Mouse (Mus musculus) limb, embryonic 12.5 days (tissue): ENCODE measurements around the gene Fbxo10. TPM values are rescaled to one million over a fixed set of nuclear protein-coding genes. Genes with fewer than 3 reads are reported as not detected.
"Not testable (repeated sequence)": the region's sequence is repeated elsewhere in the genome, so short reads cannot be mapped to it uniquely, and the experiment has no call there.

ENCODE experiments used
- ATAC-seq: fragments of 200-750 bp; cut with Nextera tagmentation; 2 replicates; pipeline ENCODE4 v1.8.0; 2017; ENCODE audit warnings: low read depth, moderate TSS enrichment; ENCODE audit not compliant: insufficient number of reproducible peaks, insufficient read depth, low FRiP score, low TSS enrichment
- H3K27ac ChIP-seq: fragments of 300-500 bp; sonication (generic); 2 replicates; pipeline ENCODE4 v1.5.1; 2016; ENCODE audit warnings: mild to moderate bottlenecking, moderate library complexity
- H3K27me3 ChIP-seq: fragments of 300-500 bp; sonication (generic); 2 replicates; pipeline ENCODE4 v1.6.1; 2016; ENCODE audit warnings: mild to moderate bottlenecking, moderate library complexity
- H3K36me3 ChIP-seq: fragments of 300-500 bp; sonication (generic); 2 replicates; pipeline ENCODE4 v1.6.1; 2016; ENCODE audit warnings: mild to moderate bottlenecking, moderate library complexity
- H3K4me1 ChIP-seq: fragments of 300-500 bp; sonication (generic); replicated peaks from 2 replicates; pipeline ENCODE4 v1.6.1; 2016
- H3K4me2 ChIP-seq: fragments of 300-500 bp; sonication (generic); 2 replicates; pipeline ENCODE4 v1.6.1; 2016; ENCODE audit warnings: mild to moderate bottlenecking, moderate library complexity
- H3K4me3 ChIP-seq: fragments of 300-500 bp; sonication (generic); replicated peaks from 2 replicates; pipeline ENCODE4 v1.5.1; 2016; ENCODE audit warnings: mild to moderate bottlenecking
- H3K9ac ChIP-seq: fragments of 300-500 bp; sonication (generic); replicated peaks from 2 replicates; pipeline ENCODE4 v1.6.1; 2016; ENCODE audit warnings: mild to moderate bottlenecking, moderate library complexity
- H3K9me3 ChIP-seq: fragments of 300-500 bp; sonication (generic); 2 replicates; pipeline ENCODE4 v1.6.1; 2016; ENCODE audit warnings: mild to moderate bottlenecking, moderate library complexity
- WGBS: fragments of 180-500 bp; shearing (Covaris S2); methylation state at CpG from one replicate; pipeline ENCODE4 v1.1.7; 2016; 5-methylcytosine and 5-hydroxymethylcytosine counted together
- polyA plus RNA-seq: library from polyadenylated mRNA; unstranded; fragments of >200 nt; fragmentation: Nextera tagmentation; extraction: Ambion mirVana; gene quantifications from 2 replicates; pipeline ENCODE4 v1.2.1, GENCODE M21; 2016

Gene Fbxo10
- polyA plus RNA-seq, 1 experiment from 2014 or later, result 17.1 TPM

DNA sequence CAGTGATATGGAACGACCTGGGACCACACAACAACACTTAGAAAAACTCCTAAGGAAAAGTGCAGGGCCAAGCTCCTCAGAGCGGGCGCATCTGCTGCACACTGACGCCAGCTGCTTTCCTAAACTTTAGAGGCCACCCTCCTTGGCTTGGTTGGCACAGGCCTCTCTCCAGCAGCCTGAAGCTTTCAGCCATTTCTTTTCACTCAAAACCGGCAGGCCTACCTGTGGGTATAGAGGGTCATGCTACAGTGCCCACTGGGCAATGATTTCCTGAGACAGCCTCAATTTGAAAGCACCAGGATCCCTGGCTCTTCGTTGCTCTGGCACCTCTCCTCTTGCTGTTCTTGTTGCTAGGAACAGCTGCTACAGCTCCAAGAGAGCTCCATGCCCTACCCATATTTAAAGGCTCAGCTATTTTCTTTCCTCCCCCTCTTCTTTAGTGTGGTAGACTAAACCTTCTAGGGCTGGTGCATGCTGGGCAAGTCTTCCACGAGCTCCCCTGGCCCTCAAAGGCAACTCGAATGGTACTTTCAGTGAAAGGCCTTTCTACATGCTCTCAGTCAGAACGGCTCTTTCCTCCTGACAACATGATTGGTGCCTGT, 37.0 kb downstream of the Fbxo10 start:
- no peak overlapping the region for H3K4me2 ChIP-seq
- no peak overlapping the region for H3K27ac ChIP-seq
- no peaks in the 10 kb centered on the region for H3K9me3 ChIP-seq
- H3K4me1 ChIP-seq, result no peaks in the 10 kb centered on the region
- H3K9ac ChIP-seq, result no peak overlapping the region
- H3K36me3 ChIP-seq, result peaks cover 84% of the 10 kb centered on the region
- H3K4me3 ChIP-seq, result no peak overlapping the region
- no peak for ATAC-seq
- 88% methylated on average over 9 of the region's 9 CpGs for WGBS
- no peaks in the 10 kb centered on the region for H3K27me3 ChIP-seq

DNA sequence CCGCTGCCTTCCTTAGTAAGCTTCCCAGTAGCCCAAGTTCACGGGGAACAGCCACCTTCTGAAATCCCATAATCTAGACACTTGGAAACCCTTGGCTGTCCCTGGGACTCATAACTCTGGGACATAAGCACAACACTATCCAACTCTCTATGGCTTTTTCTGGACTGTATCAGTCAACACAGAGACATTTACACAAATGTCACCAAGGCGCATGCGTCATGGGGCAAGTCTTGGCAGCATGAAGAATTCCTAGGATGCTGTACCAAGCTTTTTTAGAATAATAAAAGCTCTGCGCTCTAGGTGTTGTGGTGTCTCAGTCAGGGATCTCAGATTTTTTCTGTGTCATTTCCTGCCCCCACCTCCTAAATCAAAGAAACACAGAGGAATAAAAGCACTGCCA, 37.7 kb downstream of the Fbxo10 start:
- H3K27me3 ChIP-seq, result no peaks in the 10 kb centered on the region
- H3K4me3 ChIP-seq, result no peak overlapping the region
- H3K36me3 ChIP-seq, result peaks cover 89% of the 10 kb centered on the region
- no peak overlapping the region for H3K4me2 ChIP-seq
- no peaks in the 10 kb centered on the region for H3K9me3 ChIP-seq
- no peak overlapping the region for H3K9ac ChIP-seq
- no peaks in the 10 kb centered on the region for H3K4me1 ChIP-seq
- WGBS, result 93% methylated on average over 5 of the region's 5 CpGs
- no peak for ATAC-seq
- H3K27ac ChIP-seq, result no peak overlapping the region

DNA sequence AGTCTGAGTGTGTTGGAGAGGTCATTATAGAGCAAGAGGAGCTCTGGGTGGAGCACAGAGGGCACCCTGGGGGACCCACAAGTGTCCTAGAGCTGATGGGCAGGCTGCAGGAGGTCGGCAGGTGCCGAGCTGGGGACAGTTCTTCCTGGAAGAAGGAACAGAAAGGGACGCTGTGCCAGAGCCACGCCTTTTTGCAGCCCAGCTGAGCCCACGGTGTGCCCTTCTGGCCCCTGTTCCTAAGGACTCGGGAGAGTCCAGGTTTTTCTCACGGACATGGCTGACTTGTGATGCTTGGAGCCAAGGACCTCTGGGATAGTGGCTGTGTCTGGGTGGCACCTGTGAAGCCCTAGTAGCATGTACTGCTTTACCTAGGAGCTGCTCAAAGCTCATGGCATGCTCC, 43.6 kb downstream of the Fbxo10 start:
- Histone ChIP-seq H3K27ac (no peak overlapping the region), H3K27me3 (no peaks in the 10 kb centered on the region), H3K36me3 (peaks cover 79% of the 10 kb centered on the region), H3K4me1 (no peaks in the 10 kb centered on the region), H3K4me3 (no peak overlapping the region), H3K9me3 (no peaks in the 10 kb centered on the region), H3K9ac (no peak overlapping the region), H3K4me2 (no peak overlapping the region)
- no peak for ATAC-seq
- 85% methylated on average over 7 of the region's 7 CpGs for WGBS

DNA sequence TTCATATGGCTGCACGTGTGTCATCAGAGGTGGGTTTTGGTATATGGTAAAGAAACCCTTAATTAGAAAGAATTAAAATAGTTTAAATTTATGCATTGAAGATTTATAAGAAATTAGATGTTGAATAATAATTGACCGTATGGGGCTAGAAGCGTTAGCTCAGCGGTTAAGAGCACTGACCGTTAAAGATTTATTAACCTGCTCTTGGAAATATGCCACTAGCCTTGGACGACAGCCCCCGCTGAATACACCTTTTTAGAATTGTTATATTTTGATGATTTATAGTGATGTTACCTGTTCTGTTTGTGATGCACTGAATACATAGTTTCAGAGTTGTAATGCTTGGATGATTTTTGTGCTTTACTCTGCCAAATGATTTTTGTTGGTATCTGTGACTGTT, 44.9 kb downstream of the Fbxo10 start:
- H3K27ac ChIP-seq, H3K4me2 ChIP-seq, H3K9me3 ChIP-seq, H3K4me3 ChIP-seq, H3K4me1 ChIP-seq, H3K27me3 ChIP-seq, ATAC-seq, H3K9ac ChIP-seq: not testable (repeated sequence)
- 89% methylated on average over 7 of the region's 7 CpGs for WGBS
- peaks cover 79% of the 10 kb centered on the region for H3K36me3 ChIP-seq

DNA sequence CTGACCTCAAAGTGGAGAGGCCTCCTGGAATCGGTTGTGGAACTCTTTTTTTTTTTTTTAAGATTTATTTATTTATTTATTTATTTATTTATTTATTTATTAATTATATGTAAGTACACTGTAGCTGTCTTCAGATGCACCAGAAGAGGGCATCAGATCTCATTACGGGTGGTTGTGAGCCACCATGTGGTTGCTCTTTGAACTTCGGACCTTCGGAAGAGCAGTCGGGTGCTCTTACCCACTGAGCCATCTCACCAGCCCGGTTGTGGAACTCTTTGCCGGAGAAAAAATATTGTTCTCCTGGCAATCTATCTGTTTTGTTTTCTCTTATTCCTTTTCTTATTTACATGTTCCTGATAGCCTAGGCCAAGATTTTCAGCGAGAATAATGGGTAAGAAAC, 45.5 kb downstream of the Fbxo10 start:
- not testable (repeated sequence) for H3K9ac ChIP-seq, H3K4me3 ChIP-seq, H3K27me3 ChIP-seq, H3K27ac ChIP-seq, H3K4me2 ChIP-seq, ATAC-seq, H3K9me3 ChIP-seq, H3K4me1 ChIP-seq
- peaks cover 79% of the 10 kb centered on the region for H3K36me3 ChIP-seq
- WGBS, result 62% methylated on average over 8 of the region's 8 CpGs

DNA sequence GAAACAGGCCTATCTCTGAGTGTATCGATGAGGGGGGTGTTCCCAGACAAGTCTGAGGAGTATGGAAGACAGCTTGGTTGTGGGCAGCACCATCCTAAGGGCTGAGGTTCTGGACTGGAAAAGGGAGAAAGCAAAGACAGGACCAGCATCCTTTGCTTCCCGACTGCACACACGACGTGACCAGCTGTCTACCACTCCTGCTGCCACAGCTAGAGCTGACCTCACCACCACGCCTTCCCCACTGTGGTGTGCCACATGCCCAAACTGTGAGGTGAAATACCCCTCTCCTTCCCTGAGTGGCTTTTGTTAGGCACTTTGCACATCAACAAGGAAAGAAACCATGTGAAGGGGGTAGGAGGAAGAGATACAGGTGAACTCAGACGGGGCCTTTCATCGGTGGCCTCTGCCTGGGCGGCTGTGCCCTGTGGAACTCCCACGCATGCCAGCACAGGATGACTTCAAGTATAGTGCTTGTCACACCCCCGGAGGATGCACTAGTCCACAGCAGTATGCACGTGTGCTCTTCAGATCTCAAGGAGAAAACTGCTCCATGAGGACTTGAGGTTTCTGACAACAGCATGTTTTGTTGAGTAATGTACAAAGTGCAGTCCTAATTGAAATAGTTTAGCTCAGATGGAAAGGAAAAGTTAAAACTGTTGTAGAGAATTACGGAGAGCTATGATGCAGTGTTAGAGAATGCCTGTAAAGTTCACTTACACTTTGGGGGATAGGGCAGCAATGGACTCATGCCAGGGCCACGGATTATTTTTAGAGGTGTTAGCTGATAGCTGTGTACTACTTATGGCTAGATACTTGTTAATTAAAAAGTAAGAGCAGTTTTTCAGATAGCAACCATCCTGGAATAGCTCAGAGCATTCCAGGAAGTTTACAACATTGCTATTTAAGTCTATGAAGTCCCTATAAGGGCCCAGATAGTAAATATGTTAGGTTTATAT, 46.7 kb downstream of the Fbxo10 start:
- ATAC-seq, result no peak
- H3K27ac ChIP-seq, result no peak overlapping the region
- no peak overlapping the region for H3K4me3 ChIP-seq
- WGBS, result 87% methylated on average over 13 of the region's 13 CpGs
- no peak overlapping the region for H3K9ac ChIP-seq
- no peaks in the 10 kb centered on the region for H3K4me1 ChIP-seq
- no peak overlapping the region for H3K4me2 ChIP-seq
- H3K27me3 ChIP-seq, result no peaks in the 10 kb centered on the region
- H3K9me3 ChIP-seq, result no peaks in the 10 kb centered on the region
- peaks cover 79% of the 10 kb centered on the region for H3K36me3 ChIP-seq

DNA sequence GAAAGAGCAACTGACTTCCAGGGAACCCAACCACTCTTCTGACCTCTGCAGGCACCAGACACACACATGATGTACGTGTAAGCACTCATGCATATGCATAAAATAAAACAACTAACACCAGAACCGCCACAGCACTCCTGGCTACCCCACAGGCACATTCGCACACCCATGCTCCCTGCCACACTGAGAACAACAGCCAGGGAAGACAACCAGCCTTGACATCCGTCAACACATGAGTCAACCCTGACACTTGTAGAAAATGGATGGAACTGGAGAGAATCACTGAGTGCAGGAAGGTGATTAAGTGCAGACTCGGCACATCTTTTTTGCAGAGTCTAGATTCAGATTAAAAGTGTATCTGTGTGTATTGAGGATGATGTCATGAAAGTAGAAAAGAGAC, 47.8 kb downstream of the Fbxo10 start:
- H3K4me2 ChIP-seq, result no peak overlapping the region
- H3K4me3 ChIP-seq, result no peak overlapping the region
- no peak overlapping the region for H3K27ac ChIP-seq
- H3K9ac ChIP-seq, result no peak overlapping the region
- 92% methylated on average over 5 of the region's 5 CpGs for WGBS
- no peaks in the 10 kb centered on the region for H3K4me1 ChIP-seq
- H3K9me3 ChIP-seq, result no peaks in the 10 kb centered on the region
- no peaks in the 10 kb centered on the region for H3K27me3 ChIP-seq
- no peak for ATAC-seq
- H3K36me3 ChIP-seq, result peaks cover 81% of the 10 kb centered on the region

DNA sequence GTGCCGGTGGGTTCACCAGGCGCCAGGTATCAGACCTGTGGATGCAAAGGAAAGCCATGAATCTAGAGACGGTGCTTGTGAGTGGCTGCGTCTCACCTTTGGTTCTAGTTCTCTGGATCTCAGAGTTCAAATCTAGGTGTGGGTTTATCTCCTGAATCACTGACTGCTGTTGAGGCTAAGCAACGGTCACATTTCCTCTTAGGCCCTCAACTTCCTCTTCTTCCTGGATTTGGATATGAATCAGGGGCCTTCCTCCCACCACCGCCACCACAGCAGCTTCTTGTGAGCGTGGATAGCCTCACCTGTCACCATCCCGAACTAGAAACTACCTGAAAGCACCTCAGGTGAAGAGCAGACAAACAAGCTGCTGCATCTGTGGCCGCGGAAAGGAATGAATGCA, 48.4 kb downstream of the Fbxo10 start:
- no peak for ATAC-seq
- Histone ChIP-seq H3K36me3 (peaks cover 81% of the 10 kb centered on the region), H3K9me3 (no peaks in the 10 kb centered on the region), H3K4me3 (no peak overlapping the region), H3K4me2 (no peak overlapping the region), H3K27ac (no peak overlapping the region), H3K9ac (no peak overlapping the region), H3K27me3 (no peaks in the 10 kb centered on the region), H3K4me1 (no peaks in the 10 kb centered on the region)
- WGBS, result 90% methylated on average over 10 of the region's 10 CpGs

DNA sequence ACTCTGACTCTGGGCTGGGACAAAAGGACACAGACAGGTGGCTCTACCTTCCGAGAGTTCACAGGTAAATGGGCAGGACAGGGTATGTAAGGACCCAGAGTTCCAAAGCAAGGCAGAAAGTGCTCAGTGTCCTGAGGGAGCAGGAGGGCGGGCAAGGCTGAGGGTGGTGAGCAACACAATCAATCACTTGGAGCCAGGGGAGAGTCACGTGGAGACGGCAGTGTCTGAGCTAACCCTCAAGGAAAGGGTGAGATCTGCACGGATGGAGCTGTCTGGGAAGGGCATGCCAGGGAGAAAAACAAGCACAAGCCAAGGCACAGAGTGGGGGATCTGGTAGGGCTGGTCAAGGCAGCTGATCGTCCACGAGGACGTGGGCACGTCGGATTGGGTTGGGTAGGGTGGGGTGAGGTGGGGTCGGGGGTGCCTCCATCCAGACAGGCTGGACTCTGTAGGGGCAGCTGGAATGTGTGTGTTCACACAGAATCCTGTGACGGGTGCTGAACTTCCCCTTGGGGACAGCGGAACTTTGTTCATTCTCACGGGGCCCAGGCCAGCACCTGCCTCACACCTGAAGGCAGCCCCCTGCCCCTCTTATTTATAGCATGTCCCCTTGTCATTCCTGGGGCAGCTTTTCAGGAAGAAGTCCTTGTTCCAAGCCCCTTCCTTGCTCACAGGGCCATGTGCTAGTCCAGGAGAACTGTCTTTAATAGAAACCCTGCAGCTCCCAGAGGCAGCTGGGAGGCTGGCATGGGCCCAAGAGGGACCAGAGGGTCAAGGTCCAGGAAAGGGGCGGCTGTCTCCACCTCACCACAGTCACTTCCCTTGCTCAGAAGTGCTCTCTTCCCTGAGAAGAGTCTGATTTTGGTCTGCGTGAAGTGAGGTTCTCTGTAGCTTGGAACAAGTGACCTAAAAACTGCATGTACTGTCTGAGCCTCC, 49.4 kb downstream of the Fbxo10 start:
- Histone ChIP-seq H3K9me3 (no peaks in the 10 kb centered on the region), H3K9ac (no peak overlapping the region), H3K27me3 (no peaks in the 10 kb centered on the region), H3K4me3 (no peak overlapping the region), H3K27ac (no peak overlapping the region), H3K4me2 (no peak overlapping the region), H3K4me1 (no peaks in the 10 kb centered on the region), H3K36me3 (peaks cover 81% of the 10 kb centered on the region)
- ATAC-seq, result 0 out of 2 replicates have a peak, but pooled peaks have one; percentile 10
- WGBS, result 68% methylated on average over 16 of the region's 16 CpGs

DNA sequence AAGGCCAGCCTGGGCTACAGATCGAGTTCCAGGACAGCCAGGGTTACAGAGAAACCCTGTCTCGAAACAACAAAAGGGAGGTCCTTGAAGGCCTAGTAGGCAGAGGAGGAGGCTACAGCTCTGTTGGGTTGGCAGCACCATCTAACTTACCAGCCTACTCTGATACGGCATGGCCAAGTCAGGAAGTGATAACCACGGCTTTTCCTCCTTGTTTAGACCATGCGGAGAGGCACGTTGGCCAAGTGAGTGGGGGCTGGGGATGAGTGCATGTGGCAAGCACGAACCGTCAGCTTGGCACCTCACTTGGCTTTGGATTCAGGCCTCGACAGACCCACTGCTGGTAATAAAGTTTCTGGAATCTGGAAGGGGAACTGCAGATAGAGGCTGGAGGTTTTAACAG, 51.8 kb downstream of the Fbxo10 start:
- 92% methylated on average over 9 of the region's 9 CpGs for WGBS
- peaks cover 99% of the 10 kb centered on the region for H3K36me3 ChIP-seq
- no peak overlapping the region for H3K4me3 ChIP-seq
- no peak for ATAC-seq
- H3K9me3 ChIP-seq, result no peaks in the 10 kb centered on the region
- H3K9ac ChIP-seq, result no peak overlapping the region
- H3K27me3 ChIP-seq, result no peaks in the 10 kb centered on the region
- H3K4me2 ChIP-seq, result no peak overlapping the region
- no peak overlapping the region for H3K27ac ChIP-seq
- no peaks in the 10 kb centered on the region for H3K4me1 ChIP-seq

DNA sequence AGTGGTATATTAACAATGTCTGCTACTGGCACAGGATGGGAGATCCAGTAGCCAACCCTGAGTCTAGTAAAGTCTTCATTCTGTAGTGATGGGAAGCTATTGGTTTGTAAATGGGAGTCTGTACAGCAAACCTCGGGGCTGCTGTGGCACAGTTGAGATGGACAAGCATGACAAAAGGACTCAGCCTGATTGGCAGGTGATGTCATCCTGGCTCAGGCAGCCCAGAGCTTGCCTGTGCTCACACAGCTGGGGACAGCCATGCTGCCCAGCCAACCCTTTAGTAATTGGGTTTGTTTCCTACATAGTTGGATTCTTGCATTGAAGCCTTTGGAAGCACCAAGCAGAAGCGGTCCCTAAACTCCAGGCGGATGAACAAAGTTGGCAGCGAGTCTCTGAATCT, 57.9 kb downstream of the Fbxo10 start:
- H3K27ac ChIP-seq, result no peak overlapping the region
- peaks cover 79% of the 10 kb centered on the region for H3K36me3 ChIP-seq
- no peak overlapping the region for H3K4me3 ChIP-seq
- H3K9me3 ChIP-seq, result no peaks in the 10 kb centered on the region
- no peak for ATAC-seq
- WGBS, result 91% methylated on average over 4 of the region's 4 CpGs
- no peaks in the 10 kb centered on the region for H3K27me3 ChIP-seq
- no peaks in the 10 kb centered on the region for H3K4me1 ChIP-seq
- H3K4me2 ChIP-seq, result no peak overlapping the region
- H3K9ac ChIP-seq, result no peak overlapping the region
